Mouse (Mus musculus) midbrain, embryonic 16.5 days (tissue): Measurements from ENCODE around the gene Mllt11. TPM values are rescaled to one million over a fixed set of nuclear protein-coding genes. Genes with fewer than 3 reads are reported as not detected.
"Not testable (repeated sequence)": the region's sequence is repeated elsewhere in the genome, so short reads cannot be mapped to it uniquely, and the experiment has no call there.

Experiments
- ATAC-seq: fragments of 200-750 bp; cut with Nextera tagmentation; 2 replicates; pipeline ENCODE4 v1.8.0; 2017; ENCODE audit warnings: moderate TSS enrichment
- H3K27ac ChIP-seq: fragments of 300-500 bp; sonication (generic); 2 replicates; pipeline ENCODE4 v1.5.1; 2014; ENCODE audit warnings: mild to moderate bottlenecking, low read length, mixed read lengths
- H3K27me3 ChIP-seq: fragments of 300-500 bp; sonication (generic); 2 replicates; pipeline ENCODE4 v1.6.1; 2014; ENCODE audit warnings: low read depth, low read length, mixed read lengths; ENCODE audit not compliant: control insufficient read depth, insufficient read depth
- H3K36me3 ChIP-seq: fragments of 300-500 bp; sonication (generic); 2 replicates; pipeline ENCODE4 v1.6.1; 2014; ENCODE audit warnings: mild to moderate bottlenecking, low read length, moderate library complexity, mixed read lengths; ENCODE audit not compliant: control insufficient read depth, insufficient read depth
- H3K4me1 ChIP-seq: fragments of 300-500 bp; sonication (generic); 2 replicates; pipeline ENCODE4 v1.6.1; 2014; ENCODE audit warnings: mild to moderate bottlenecking, low read length, mixed read lengths; ENCODE audit not compliant: control insufficient read depth, insufficient read depth
- H3K4me2 ChIP-seq: fragments of 300-500 bp; sonication (generic); 2 replicates; pipeline ENCODE4 v1.6.1; 2014; ENCODE audit warnings: mild to moderate bottlenecking, low read length, mixed read lengths
- H3K4me3 ChIP-seq: fragments of 300-500 bp; sonication (generic); 2 replicates; pipeline ENCODE4 v1.5.1; 2014; ENCODE audit warnings: low read depth, mild to moderate bottlenecking, low read length, moderate library complexity, mixed read lengths
- H3K9ac ChIP-seq: fragments of 300-500 bp; sonication (generic); 2 replicates; pipeline ENCODE4 v1.6.1; 2014; ENCODE audit warnings: low read depth, low read length, mixed read lengths
- H3K9me3 ChIP-seq: fragments of 300-500 bp; sonication (generic); replicated peaks from 2 replicates; pipeline ENCODE4 v1.6.1; 2014; ENCODE audit warnings: mild to moderate bottlenecking, low read length, mixed read lengths; ENCODE audit not compliant: control insufficient read depth, poor library complexity, severe bottlenecking
- WGBS: fragments of 180-500 bp; shearing (Covaris S2); extraction: QIAGEN DNeasy Blood & Tissue Kit; methylation state at CpG from one replicate; pipeline ENCODE4 v1.1.7; 2014; 5-methylcytosine and 5-hydroxymethylcytosine counted together
- polyA plus RNA-seq: library from polyadenylated mRNA; unstranded; fragments of >200 nt; fragmentation: Nextera tagmentation; extraction: Ambion mirVana; gene quantifications from 2 replicates; pipeline ENCODE4 v1.2.1, GENCODE M21; 2015

Gene Mllt11
- polyA plus RNA-seq, 1 experiment from 2014 or later: 438 TPM

- Histone ChIP-seq H3K9me3 (no peaks in the 10 kb centered on the region), H3K27me3 (no peaks in the 10 kb centered on the region), H3K9ac (peak overlapping the region; percentile 90), H3K36me3 (peaks cover 12% of the 10 kb centered on the region), H3K4me3 (peak overlapping the region; percentile 84), H3K4me1 (peaks cover 42% of the 10 kb centered on the region), H3K4me2 (peak overlapping the region; percentile 89), H3K27ac (peak overlapping the region; percentile 98)
- 7% methylated on average over 1 of the region's 1 CpGs for WGBS
- no peak for ATAC-seq
These were observed 4.8 kb downstream of the Mllt11 start for GRCm38 (mm10) chr3:95227214-95227613.

- Histone ChIP-seq H3K27ac (no peak overlapping the region), H3K36me3 (peaks cover 16% of the 10 kb centered on the region), H3K4me3 (0 out of 2 replicates have a peak overlapping the region, but pooled peaks have one; percentile 3), H3K4me1 (peaks cover 22% of the 10 kb centered on the region), H3K9me3 (no peaks in the 10 kb centered on the region), H3K9ac (no peak overlapping the region; the same call in 1 of the 2 replicates), H3K27me3 (no peaks in the 10 kb centered on the region), H3K4me2 (peak overlapping the region; percentile 41)
- 22% methylated on average over 6 of the region's 6 CpGs for WGBS
- ATAC-seq: no peak
These were observed 7.7 kb downstream of the Mllt11 start for GRCm38 (mm10) chr3:95224295-95224694.

GRCm38 (mm10) chr3:95223041-95223440 is 8.9 kb downstream of the Mllt11 start:
- ATAC-seq: no peak
- peaks cover 19% of the 10 kb centered on the region for H3K36me3 ChIP-seq
- H3K9ac ChIP-seq: no peak overlapping the region
- 91% methylated on average over 2 of the region's 2 CpGs for WGBS
- no peak overlapping the region for H3K27ac ChIP-seq
- H3K9me3 ChIP-seq: no peaks in the 10 kb centered on the region
- H3K4me2 ChIP-seq: no peak overlapping the region
- peaks cover 24% of the 10 kb centered on the region for H3K4me1 ChIP-seq
- no peaks in the 10 kb centered on the region for H3K27me3 ChIP-seq
- no peak overlapping the region for H3K4me3 ChIP-seq

- Histone ChIP-seq H3K4me3 (no peak overlapping the region; the same call in 1 of the 2 replicates), H3K27ac (peak overlapping the region; percentile 94), H3K4me2 (peak overlapping the region; percentile 69), H3K27me3 (no peaks in the 10 kb centered on the region), H3K9ac (no peak overlapping the region), H3K9me3 (no peaks in the 10 kb centered on the region), H3K4me1 (peaks cover 13% of the 10 kb centered on the region), H3K36me3 (peaks cover 17% of the 10 kb centered on the region)
- 81% methylated on average over 6 of the region's 6 CpGs for WGBS
- ATAC-seq: no peak
These were observed 13.4 kb downstream of the Mllt11 start for GRCm38 (mm10) chr3:95218466-95219137.

- Histone ChIP-seq H3K9me3 (no peaks in the 10 kb centered on the region), H3K4me2 (peak within 1 kb of the TSS; percentile 69), H3K4me3 (peak within 1 kb of the TSS; percentile 79), H3K4me1 (peaks cover 13% of the 10 kb centered on the region), H3K36me3 (peaks cover 17% of the 10 kb centered on the region), H3K9ac (peak within 1 kb of the TSS; percentile 89), H3K27me3 (no peaks in the 10 kb centered on the region), H3K27ac (peak within 1 kb of the TSS; percentile 94)
- ATAC-seq: peak; percentile 90
- under 1% methylated on average over 56 of the region's 56 CpGs for WGBS
These were observed 14.5 kb downstream of the Mllt11 start, which contains the start of gene Gabpb2 for GRCm38 (mm10) chr3:95217255-95218134. Gabpb2 (minus strand) TSS chr3:95217916.

- H3K4me1 ChIP-seq: peaks cover 13% of the 10 kb centered on the region
- H3K27me3 ChIP-seq: no peaks in the 10 kb centered on the region
- H3K9me3 ChIP-seq: no peaks in the 10 kb centered on the region
- 15% methylated on average over 4 of the region's 4 CpGs for WGBS
- H3K27ac ChIP-seq: peak overlapping the region; percentile 94; the same call in 1 of the 2 replicates
- H3K9ac ChIP-seq: peak overlapping the region; percentile 89
- peak overlapping the region; percentile 69 for H3K4me2 ChIP-seq
- peaks cover 17% of the 10 kb centered on the region for H3K36me3 ChIP-seq
- H3K4me3 ChIP-seq: peak overlapping the region; percentile 79
- no peak for ATAC-seq
These were observed 15.2 kb downstream of the Mllt11 start for GRCm38 (mm10) chr3:95216655-95217254.

GRCm38 (mm10) chr3:95213609-95213975 is 18.4 kb downstream of the Mllt11 start:
- ATAC-seq: no peak
- WGBS: 97% methylated on average over 1 of the region's 1 CpGs

GRCm38 (mm10) chr3:95212889-95213608 is 18.9 kb downstream of the Mllt11 start:
- not testable (repeated sequence) for H3K9ac ChIP-seq, H3K4me2 ChIP-seq, H3K36me3 ChIP-seq, H3K27ac ChIP-seq, ATAC-seq, H3K9me3 ChIP-seq, H3K4me3 ChIP-seq, H3K27me3 ChIP-seq
- H3K4me1 ChIP-seq: peaks cover 11% of the 10 kb centered on the region
- 94% methylated on average over 7 of the region's 10 CpGs for WGBS

More at GRCm38 (mm10) chr3:95213609-95213975, 18.4 kb downstream of the Mllt11 start:
- Histone ChIP-seq H3K9me3 (no peaks in the 10 kb centered on the region), H3K9ac (no peak overlapping the region), H3K27me3 (no peaks in the 10 kb centered on the region), H3K4me3 (no peak overlapping the region), H3K4me1 (peaks cover 13% of the 10 kb centered on the region), H3K4me2 (no peak overlapping the region), H3K36me3 (peaks cover 5% of the 10 kb centered on the region; the same call in 1 of the 2 replicates), H3K27ac (no peak overlapping the region)
